Mouse (Mus musculus) bone marrow macrophage, adult 2 months (primary cell): ENCODE measurements around the gene Gm10643.

Experiments used
- CTCF ChIP-seq: IDR thresholded peaks from 2 replicates; pipeline ENCODE4 v1.5.1; 2012; ENCODE audit warnings: low read depth, mild to moderate bottlenecking, low read length, moderate library complexity
- POLR2A ChIP-seq: IDR thresholded peaks from 2 replicates; pipeline ENCODE4 v1.6.1; 2012; ENCODE audit warnings: mild to moderate bottlenecking, low read depth, low read length, borderline replicate concordance

DNA sequence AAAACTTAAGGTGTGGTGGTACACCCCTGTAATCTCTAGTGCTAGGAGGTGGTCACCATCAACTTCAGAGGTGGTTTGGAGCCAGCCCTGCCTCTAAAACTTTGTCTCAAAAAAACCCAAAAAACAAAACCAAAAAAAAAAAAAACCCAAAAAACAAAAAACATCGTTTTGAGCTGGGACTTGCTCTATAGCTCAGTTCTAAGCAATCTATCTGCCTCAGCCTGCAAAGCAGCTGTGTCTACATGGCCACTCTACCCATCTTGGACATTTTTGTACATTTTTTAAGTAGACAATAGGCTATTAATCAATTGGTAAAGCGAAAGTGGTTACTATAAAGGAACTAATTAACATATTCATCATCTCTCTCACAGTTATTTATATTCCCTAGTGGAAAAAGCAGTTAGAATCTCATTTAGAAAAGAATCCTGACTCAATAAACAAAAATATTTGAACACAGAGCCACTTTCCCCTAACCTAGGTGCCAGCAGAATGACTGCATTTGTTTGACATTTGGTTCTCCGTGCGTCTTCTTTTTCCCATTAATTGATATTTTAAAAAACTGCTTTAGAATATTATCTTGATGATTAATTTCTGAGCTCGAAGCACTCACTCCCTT lies 628 bp upstream of the Gm10643 start:
- TF ChIP-seq POLR2A (no peak), CTCF (no peak)
